Mouse (Mus musculus) natural killer cell, adult 2 months (primary cell): ENCODE results near the gene Gatd1.
"Not testable (repeated sequence)": the region's sequence is repeated elsewhere in the genome, so short reads cannot be mapped to it uniquely, and the experiment has no call there.

ENCODE experiments used
- DNase-seq, 2 experiments: peaks; one replicate each; pipeline ENCODE4 v3.0.0; 2022; ENCODE audit warnings: low spot score in 2 of 2

The Gatd1 gene

DNA sequence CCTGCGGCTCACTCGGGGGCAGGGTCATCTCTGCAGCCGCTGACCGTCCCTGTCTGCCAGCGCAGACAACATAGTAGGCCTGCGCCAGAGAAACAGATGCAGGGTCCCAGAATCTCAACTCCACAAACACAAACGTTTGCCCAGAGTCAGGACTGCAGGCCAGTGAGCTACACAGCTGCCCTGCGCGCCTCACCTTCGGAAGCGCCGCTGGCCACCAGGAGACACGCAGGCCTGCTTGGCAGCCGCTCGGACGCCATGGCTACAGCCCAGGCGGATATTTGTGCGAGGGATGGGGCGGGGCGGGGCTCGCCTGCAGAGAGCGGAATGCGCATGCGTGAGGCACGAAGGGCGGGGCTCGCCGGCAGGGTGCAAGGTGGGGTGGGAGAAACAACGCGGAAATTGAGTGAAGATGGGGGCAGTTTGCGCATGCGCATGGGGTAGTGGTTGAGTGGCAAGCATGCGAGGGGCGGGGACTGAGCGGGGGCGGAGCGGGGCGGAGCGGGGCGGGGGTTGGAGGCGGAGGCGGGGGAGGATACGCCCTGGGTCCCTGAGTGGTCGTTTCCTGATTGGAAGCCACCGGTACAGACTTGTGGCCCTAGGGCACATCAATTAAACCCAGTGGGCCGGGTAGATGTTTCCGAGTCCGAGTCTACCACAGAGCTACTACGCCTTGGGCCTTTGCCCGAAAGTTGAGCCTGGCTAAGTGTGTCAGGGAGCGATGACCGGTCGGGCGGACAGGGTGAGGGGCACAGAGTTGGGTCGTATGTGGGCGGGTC, at the start of gene Gatd1:
Gene Gatd1 (minus strand): TSS at position 328 of the 776 bp plus-strand sequence.
- peak; percentile 99 for DNase-seq

DNA sequence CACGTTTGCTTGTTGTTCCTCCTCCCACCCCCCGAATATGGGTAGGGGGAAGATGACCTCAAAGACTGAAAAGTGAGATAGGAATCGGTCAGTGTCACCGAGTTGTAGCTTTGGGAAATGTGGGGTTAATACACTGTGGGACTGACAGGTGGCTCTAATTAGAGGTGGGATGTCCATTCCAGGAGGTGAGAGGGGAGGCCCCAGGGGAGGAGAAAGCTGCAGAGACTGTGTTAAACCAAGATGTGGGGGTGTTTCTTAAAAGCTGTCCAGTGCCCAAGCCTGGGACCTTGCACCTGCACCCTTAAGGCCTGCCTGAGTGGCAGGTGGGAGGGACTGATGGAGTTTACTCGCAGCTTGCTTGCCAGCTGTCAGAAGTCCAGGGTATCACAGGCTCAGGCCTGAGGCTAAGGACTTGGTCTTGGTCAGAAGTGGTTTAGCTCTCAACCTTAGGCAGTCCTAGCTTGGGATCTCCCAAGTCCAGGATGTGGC, 48.4 kb upstream of the Gatd1 start:
- no peak for DNase-seq

GRCm38 (mm10) chr7:141461521-141462332, 47.8 kb upstream of the Gatd1 start:
- no peak for DNase-seq

DNA sequence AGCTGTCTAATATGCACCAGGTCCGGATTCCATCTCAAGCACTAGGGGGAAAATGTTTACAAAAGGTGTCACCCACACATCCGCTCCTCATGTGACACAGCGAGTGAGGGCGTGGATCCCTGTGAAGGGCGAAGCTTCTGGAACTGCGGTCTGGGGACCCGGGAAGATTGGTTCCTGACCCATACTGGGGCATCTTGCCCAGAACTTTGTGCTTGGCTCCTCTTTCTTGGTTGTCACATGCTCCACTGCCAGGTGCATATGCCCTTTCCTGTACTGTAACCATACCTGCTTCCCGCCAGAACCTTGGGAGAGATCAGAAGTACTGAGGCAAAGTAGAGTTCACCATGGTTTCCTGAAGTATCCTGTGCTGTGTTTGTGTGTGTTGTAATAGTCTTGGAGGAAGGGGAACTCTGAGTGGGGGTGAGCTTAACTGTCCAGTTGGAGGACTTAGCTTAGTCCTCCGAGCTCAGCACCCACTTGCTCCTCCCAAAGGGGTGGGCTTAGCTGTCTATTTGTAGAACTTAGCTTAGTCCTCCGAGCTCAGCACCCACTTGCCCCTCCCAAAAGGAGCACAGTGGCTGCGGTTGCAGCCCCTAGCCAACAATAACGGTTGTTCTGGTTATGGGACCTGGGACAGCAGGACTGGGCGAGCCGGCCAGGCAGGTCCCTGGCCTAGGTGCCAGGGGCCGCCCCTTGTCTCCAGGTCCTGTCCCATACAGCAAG, 46.6 kb upstream of the Gatd1 start, which contains the start of gene Cracr2b:
Gene Cracr2b (plus strand): TSS at position 704 of the 723 bp plus-strand sequence.
- no peak for DNase-seq

- DNase-seq = no peak
These were observed 46.1 kb upstream of the Gatd1 start for GRCm38 (mm10) chr7:141460001-141460390.

DNA sequence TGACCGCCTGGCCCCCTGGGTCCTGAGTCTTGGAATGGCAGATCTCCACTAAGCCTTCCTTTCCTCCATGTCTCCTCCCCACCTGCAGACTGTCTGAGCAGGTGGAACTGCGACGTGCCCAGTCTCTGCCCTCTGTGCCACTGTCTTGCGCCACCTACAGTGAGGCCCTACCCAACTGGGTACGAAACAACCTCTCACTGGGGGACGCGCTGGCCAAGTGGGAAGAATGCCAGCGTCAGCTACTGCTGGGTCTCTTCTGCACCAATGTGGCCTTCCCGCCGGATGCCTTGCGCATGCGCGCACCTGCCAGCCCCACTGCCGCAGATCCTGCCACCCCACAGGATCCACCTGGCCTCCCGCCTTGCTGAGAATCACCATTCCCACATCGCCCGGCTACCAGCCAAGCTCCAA, 45.4 kb upstream of the Gatd1 start:
- no peak for DNase-seq

- DNase-seq = no peak
These were observed 44.7 kb upstream of the Gatd1 start for GRCm38 (mm10) chr7:141458661-141459060.

GRCm38 (mm10) chr7:141457986-141458660, 44.2 kb upstream of the Gatd1 start:
- peak; percentile 48 to 69 for DNase-seq

DNA sequence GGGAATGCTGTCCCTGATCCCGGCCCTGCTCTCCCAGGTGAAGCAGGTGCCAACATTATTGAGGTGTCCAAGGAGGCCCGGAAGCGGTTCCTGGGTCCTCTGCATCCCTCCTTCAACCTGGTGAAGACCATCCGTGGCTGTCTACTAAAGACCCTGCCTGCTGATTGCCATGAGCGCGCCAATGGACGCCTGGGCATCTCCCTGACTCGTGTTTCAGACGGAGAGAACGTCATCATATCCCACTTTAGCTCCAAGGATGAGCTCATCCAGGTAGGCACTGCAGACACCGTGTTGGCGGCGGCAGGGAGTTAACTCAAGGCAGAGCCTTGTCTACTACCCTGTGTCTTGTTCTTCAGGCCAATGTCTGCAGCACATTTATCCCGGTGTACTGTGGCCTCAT, 43.3 kb upstream of the Gatd1 start:
- no peak for DNase-seq

- DNase-seq = no peak
These were observed 42.8 kb upstream of the Gatd1 start for GRCm38 (mm10) chr7:141456739-141457138.

DNA sequence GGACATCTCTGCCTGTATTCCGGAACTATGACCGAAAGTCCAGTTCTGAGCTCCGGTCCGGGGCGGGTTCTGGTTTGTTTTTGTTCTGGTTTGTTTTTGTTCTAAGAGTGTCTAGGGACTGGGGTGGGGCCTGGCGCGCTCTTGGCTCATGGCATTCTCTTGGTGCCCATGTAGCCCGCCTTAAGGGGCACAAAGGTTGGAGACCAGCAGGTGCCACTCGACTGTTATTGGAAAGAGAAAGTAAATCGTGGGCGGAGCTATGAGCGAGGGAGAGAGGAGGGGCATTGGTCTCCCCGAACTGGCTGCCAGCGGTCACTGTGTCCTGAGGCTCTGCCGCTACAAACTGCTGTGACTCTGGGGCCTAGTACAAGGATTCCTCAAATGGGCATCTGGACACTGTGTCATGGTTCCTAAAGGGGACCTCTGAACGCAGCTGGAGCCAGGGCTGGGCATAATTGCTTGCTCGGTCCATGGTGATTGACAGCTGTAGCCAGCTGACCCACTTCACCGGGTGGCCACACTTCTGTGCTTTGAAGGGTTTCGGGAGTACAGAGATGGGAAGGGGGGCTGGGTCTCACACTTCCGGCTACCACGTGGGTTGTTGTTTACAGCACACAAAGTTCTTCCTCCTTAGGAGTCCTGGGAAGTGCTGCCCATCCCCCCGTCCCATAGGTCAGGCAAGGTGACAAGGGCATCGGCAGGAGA, 41.8 kb upstream of the Gatd1 start:
- DNase-seq = peak; percentile 67 to 78

DNA sequence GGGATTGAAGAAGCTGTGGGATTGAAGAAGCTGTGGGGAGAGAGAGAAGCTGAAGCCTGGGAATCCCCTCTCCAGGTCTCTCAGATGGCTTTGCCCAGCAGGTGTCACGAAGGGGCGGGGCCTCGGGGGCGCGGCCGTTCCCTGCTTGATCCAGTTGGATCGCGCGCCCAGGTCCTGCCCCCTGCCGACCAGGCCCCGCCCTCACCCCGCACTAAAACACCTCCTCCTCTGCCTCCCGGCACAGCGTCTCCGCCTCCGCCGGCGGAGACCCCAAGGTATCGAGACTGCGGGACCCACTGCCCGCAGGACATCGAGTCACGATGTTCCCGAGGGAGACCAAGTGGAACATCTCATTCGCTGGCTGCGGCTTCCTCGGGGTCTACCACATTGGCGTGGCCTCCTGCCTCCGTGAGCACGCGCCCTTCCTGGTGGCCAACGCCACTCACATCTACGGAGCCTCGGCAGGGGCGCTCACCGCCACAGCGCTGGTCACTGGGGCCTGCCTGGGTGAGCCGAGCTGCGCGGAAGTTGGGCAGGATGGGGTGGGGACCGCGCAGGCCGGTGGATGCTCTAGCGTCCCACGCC, 41.1 kb upstream of the Gatd1 start, which contains the start of gene Pnpla2:
Gene Pnpla2 (plus strand): TSS at position 232 of the 585 bp plus-strand sequence.
- peak; percentile 90 to 92 for DNase-seq

GRCm38 (mm10) chr7:141453636-141454035, 39.7 kb upstream of the Gatd1 start:
- DNase-seq = no peak

DNA sequence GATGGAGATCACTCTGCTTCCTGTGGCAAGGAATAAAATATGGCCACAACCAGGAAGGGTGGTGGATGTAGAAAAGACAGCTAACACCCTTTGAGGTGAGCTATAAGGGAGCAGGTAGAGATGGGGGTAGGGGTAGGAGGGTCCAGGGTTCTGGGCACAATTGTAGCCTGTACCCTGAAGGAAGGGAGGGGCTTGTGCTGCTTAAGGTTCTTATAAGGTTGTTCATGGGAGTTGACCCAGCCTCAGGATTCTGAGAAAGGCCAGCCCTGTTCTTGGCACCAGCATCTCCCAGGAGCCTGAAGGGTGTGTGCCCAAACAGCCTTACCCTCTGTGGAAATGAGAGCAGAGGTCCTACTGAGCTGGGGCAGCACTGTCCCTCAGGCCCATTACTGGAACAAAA, 38.0 kb upstream of the Gatd1 start:
- DNase-seq = no peak

DNA sequence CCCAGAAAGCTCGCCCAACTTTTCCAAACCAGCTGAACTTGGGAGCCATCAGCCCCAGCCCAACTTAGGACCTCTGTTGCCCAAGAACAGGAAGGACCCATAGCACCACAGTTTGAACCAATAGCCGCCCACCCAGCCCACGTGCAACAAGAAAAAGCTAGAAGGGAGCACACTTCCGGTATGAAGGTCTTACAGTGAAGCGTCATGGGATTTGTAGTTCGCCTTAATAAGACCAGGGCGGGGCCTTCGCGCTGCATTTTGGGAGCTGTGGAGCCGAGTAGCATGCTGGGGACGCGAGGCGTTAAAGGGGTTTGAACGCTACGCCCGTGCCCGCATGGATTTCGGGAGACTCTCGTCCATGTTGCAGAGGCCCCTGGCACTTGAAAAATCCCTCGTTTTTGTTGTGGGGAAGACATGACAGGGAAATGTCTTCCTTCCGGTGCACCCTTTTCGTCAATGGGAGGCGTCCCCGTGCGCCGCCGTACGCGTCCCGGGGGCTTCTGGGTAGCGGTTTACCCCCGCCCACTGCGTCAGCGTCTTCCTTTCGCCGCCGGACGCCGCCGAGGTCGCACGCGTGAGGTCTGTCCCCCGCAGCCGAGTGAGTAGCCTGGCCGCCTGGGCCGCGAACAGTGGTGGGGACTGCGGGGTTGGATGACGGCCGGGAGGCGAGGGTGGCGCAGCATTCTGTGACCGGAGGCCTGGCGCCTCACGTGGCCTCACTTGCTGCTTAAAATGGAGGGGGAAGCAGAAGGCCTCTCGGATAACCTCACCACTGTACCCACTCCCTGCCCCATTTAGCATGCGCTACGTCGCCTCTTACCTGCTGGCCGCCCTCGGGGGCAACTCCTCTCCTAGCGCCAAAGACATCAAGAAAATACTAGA, 33.4 kb upstream of the Gatd1 start, which contains the start of gene Rplp2:
Gene Rplp2 (plus strand): TSS at position 261 of the 882 bp plus-strand sequence.
- peak; percentile 94 for DNase-seq

DNA sequence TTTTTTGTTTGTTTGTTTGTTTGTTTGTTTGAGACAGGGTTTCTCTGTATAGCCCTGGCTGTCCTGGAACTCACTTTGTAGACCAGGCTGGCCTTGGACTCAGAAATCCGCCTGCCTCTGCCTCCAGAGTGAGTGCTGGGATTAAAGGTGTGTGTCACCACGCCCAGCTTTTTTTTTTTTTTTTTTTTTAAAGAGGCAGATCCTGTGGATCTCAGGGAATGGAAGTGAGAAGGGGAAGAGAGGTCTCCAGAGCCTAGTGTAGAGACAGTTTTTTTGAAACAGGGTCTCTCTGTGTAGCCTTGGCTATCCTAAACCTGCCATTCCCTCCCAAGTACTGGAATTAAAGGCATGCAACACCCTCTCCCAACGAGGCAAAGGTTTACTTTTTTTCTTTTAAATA, 32.4 kb upstream of the Gatd1 start:
- DNase-seq = not testable (repeated sequence)

- DNase-seq = no peak
These were observed 29.9 kb upstream of the Gatd1 start, which contains the start of gene Pidd1 for GRCm38 (mm10) chr7:141443828-141444237. TSS of gene Pidd1 (minus strand) at chr7:141444025.

- no peak for DNase-seq
These were observed 29.3 kb upstream of the Gatd1 start for GRCm38 (mm10) chr7:141443081-141443821.
